Mouse (Mus musculus) kidney, adult 11 months (tissue): ENCODE results near the gene Fbl.
"Not testable (repeated sequence)": the region's sequence is repeated elsewhere in the genome, so short reads cannot be mapped to it uniquely, and the experiment has no call there.

ENCODE experiments used
- DNase-seq: peaks from one replicate; pipeline ENCODE4 v3.0.0; 2022

The Fbl gene

GRCm38 (mm10) chr7:28169489-28170422 lies at the start of gene Fbl:
TSS of gene Fbl (plus strand) at chr7:28169710.
- peak; percentile 86 for DNase-seq

- DNase-seq = no peak
These were observed 40.3 kb upstream of the Fbl start, which contains the start of gene 9530053A07Rik for GRCm38 (mm10) chr7:28129166-28129565. TSS of gene 9530053A07Rik (plus strand) at chr7:28129466.

- DNase-seq = no peak
These were observed 31.9 kb upstream of the Fbl start for GRCm38 (mm10) chr7:28137613-28138012.

- peak; percentile 30 for DNase-seq
These were observed 21.2 kb upstream of the Fbl start for GRCm38 (mm10) chr7:28148263-28148662.

GRCm38 (mm10) chr7:28149841-28150240 lies 19.7 kb upstream of the Fbl start:
- DNase-seq = no peak

GRCm38 (mm10) chr7:28151584-28152221 lies 17.8 kb upstream of the Fbl start:
- no peak for DNase-seq

- DNase-seq = not testable (repeated sequence)
These were observed 15.9 kb upstream of the Fbl start for GRCm38 (mm10) chr7:28153595-28153994.

GRCm38 (mm10) chr7:28159292-28159691 lies 10.2 kb upstream of the Fbl start:
- DNase-seq = no peak

GRCm38 (mm10) chr7:28159893-28160292 lies 9.6 kb upstream of the Fbl start:
- DNase-seq = no peak

GRCm38 (mm10) chr7:28161163-28161749 lies 8.3 kb upstream of the Fbl start:
- no peak for DNase-seq

- no peak for DNase-seq
These were observed 4.1 kb upstream of the Fbl start for GRCm38 (mm10) chr7:28165406-28165805.

- peak; percentile 63 for DNase-seq
These were observed 992 bp upstream of the Fbl start for GRCm38 (mm10) chr7:28168320-28169115.

GRCm38 (mm10) chr7:28175358-28175757 lies 5.8 kb downstream of the Fbl start:
- no peak for DNase-seq

GRCm38 (mm10) chr7:28179228-28179627 lies 9.7 kb downstream of the Fbl start, which contains the start of gene Dyrk1b:
TSS of gene Dyrk1b (plus strand) at chr7:28179469.
- DNase-seq = peak; percentile 99

GRCm38 (mm10) chr7:28179741-28180377 lies 10.3 kb downstream of the Fbl start:
- DNase-seq = peak; percentile 97

- DNase-seq = no peak
These were observed 11.4 kb downstream of the Fbl start for GRCm38 (mm10) chr7:28180890-28181289.

- DNase-seq = no peak
These were observed 11.9 kb downstream of the Fbl start for GRCm38 (mm10) chr7:28181376-28181775.

- no peak for DNase-seq
These were observed 12.8 kb downstream of the Fbl start for GRCm38 (mm10) chr7:28182320-28182719.

- DNase-seq = no peak
These were observed 16.4 kb downstream of the Fbl start for GRCm38 (mm10) chr7:28185884-28186283.

- DNase-seq = no peak
These were observed 17.1 kb downstream of the Fbl start for GRCm38 (mm10) chr7:28186631-28187030.

GRCm38 (mm10) chr7:28191489-28191888 lies 22.0 kb downstream of the Fbl start:
- no peak for DNase-seq

- no peak for DNase-seq
These were observed 22.4 kb downstream of the Fbl start for GRCm38 (mm10) chr7:28191903-28192302.
